Mouse (Mus musculus) left cerebral cortex, adult 11 months (tissue): Measurements from ENCODE around the gene Dppa1.
"Not testable (repeated sequence)": the region's sequence is repeated elsewhere in the genome, so short reads cannot be mapped to it uniquely, and the experiment has no call there.

Experiments used
- DNase-seq: peaks from one replicate; pipeline ENCODE4 v3.0.0; 2022; ENCODE audit warnings: low spot score

Dppa1 gene

DNA sequence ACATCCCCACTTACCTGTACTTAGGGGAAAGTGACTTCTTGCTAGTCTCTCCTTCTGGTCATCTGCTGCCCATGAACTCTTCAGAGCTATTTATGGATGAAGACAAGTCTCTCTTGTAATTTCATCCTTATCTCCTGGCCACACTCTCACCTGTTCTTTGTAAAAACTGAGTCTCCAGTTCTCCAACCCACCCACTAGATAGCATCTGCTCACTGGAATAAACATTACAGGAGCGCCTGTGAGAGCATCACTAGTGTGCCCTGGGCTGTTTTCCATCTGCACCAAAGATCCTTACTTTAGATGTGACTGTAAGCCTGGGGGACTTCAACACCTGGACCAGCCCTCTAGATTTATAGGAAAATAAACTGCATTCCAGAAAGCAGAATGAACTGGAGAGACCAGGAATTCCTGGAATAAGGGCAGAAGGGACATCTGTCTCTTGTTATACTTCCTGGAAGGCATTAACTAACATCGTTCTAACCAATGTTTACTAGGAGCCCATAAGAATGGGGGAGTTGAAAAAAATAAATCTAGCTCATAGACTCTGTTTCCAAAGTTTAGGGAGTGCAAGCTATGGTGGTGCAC, at the start of gene Dppa1:
Gene Dppa1 (minus strand): TSS at position 51 of the 585 bp plus-strand sequence.
- no peak for DNase-seq

GRCm38 (mm10) chr11:46667938-46668337, 38.9 kb upstream of the Dppa1 start:
- no peak for DNase-seq

GRCm38 (mm10) chr11:46667105-46667504, 38.0 kb upstream of the Dppa1 start:
- DNase-seq: no peak

DNA sequence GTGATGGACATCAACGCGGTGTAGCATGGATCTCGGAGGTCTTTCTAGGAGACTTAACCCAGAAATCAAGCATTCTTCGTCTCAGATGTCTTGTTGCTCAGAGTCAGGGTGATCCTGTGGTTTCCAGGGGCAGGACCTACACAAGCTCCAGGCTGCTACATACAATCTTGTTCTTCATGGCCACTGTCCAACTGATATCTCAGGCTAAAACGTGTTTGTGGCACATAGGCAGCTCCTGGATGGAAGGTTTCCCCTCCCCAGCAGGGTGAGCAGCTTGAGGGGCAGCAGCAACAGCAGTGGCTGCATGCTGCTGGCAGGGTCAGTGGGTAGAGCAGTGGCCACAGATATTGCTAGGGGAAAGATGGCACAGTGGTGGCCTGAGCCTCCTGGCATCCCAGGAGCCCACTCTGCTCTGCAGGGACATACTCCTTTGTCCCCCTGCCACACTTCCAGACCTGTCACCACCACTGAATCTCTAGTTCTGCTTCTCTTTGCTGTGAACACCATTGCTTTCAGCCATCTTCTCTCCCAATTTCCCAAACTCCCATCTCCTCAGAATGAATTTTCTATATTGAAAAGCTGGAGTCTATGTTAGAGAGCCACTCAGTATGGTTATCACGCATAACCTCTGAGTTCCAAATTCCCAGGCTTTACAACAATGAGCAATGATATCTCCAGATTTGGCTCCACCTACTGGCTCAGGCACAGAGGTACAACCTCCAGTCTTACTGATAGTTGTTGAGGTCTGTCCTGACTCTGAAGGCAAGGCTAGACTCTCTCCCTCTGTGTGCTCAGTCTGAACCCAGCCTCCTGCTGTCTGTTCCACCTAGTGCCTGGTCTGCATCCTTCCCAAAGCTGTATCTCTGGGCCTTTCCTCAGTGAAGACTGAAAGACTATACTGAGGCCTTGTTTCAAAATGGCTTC, 36.8 kb upstream of the Dppa1 start:
- no peak for DNase-seq

DNA sequence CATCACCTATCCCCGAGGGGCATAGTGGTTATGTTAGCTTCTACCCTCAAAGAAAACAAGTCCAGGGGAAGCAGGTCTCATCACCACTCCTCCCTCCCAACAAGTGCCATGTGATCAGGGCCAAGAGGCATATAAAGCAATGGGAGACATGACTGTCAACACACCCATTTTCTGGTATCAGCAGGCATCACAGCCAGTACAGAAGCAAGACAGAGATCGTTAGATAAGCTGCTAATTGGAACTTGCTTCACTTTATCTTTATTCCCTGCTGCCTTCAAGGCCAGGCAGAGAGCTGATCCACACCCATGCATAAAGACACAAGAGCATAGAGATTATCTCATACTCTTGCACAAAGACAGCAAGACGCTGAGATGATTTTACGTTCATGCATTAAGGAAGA, 34.2 kb upstream of the Dppa1 start:
- no peak for DNase-seq

DNA sequence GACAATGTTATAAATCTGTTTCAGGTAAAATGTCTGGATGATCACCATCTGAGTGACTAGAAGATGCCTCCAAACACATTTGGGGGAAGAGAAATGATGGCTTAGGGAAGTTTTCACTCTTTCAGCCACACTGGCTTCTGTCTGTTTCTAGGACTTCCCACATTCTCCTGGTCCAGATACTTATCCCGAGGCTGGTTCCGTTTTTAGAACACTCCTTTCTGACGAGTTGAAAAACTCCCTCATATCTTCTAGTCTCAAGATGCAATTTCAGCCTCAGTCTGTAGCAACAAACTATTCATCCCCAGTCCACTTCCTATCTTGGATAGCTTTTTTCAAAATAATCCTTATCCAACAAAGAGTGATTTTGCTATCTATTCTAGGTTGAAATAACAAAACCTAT, 23.4 kb upstream of the Dppa1 start:
- no peak for DNase-seq

DNA sequence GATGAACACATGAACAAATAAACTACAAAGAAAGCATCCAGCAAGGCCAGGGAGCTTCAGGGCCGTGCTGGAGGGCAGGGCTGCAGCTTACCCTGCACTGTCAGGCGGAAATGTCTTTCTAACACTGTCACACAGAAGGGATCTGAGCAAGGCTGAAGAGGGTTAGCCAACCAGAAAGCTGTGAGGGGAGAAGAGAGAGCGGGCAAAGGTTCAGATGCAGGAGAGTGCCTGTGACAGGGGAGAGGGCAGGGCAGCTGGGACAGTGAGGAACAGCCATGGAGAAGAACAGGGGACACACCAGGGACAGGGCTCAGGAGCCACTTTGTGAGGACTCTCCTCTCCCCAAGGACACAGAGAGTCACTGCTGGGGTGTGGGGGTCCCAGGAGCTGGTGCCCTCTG, 20.6 kb upstream of the Dppa1 start:
- not testable (repeated sequence) for DNase-seq

GRCm38 (mm10) chr11:46644824-46645223, 15.8 kb upstream of the Dppa1 start:
- no peak for DNase-seq

DNA sequence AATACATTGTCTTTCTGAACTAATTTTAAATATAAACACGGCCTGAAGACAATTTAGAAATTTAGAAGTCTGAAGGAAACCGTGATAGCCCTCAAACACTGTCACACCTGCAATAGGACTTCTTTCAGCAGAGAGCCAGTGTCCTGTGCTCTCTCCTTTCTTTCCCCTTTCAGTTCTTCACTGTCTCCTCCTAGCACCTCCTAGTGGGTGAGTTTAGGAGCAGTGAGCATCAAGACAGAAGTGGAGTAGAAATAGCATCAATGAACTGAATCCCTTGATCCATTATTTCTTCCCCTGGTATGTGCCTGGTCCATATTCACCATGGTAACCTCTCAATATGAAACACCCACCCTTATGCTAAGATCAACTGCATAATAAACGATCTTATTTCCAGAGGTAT, 7.5 kb upstream of the Dppa1 start:
- no peak for DNase-seq

- DNase-seq: not testable (repeated sequence)
These were observed 6.5 kb upstream of the Dppa1 start for GRCm38 (mm10) chr11:46635516-46635915.

GRCm38 (mm10) chr11:46631635-46632034, 2.6 kb upstream of the Dppa1 start:
- peak; percentile 7 for DNase-seq

- DNase-seq: no peak
These were observed 8.5 kb downstream of the Dppa1 start for GRCm38 (mm10) chr11:46620414-46621168.

DNA sequence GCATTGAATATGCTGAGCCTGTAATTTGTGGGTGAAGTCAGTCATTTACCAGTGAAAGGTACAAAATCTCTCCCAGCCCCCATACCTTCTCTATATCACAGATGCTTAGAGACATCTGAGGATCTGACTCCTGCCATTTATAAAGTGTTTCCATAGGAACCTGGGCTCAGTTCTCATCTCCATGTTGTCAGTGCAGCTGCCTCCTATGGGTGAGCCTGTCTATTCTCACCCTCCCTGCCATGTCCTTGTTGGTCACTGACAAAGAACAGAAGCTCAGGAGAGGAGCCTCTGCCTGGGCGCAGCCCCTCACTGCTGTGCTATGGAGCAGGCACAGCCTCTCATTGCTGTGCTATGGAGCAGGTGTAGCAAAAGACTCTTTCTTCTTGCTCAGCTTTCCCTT, 9.1 kb downstream of the Dppa1 start:
- no peak for DNase-seq

DNA sequence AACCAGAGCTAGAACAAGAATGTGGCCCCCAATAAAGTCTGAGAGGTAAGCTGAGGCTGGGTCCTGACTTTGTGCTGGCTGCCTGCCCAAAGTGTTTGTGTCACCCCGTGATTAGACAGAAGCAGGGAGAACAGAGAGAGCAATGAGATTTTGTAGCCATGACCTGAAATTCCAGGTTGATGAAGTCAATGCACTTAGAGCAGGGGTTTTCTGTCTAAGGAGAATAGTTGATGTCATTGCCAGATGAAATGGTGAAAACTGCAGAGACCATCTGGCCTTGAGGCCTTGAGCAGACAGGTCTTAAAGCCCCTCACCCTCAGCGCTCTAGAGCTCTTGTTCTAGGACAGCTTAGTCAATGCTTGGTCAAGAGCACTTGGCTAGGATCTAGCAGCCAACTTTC, 36.6 kb downstream of the Dppa1 start:
- DNase-seq: no peak

DNA sequence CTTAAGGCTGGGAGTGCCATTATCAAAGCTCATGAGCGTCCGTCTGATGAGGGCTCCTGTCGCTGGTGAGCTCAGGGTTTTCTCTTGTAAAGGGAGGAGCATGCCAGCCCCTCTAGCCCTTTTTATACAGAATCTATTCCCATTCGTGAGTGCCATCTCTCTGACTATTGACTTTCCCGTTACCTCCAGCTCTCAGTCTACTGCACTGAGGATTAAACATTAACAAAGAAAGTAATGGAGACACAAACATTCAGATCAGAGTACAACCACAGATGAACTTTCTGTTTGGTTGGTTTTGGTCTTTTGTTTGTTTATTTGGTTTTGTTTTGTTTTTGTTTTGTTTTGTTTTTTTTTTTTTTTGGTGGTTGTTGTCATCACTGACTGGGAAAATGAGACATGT, 46.3 kb downstream of the Dppa1 start:
- no peak for DNase-seq

GRCm38 (mm10) chr11:46580428-46580827, 48.6 kb downstream of the Dppa1 start:
- DNase-seq: no peak

GRCm38 (mm10) chr11:46578771-46579281, 50.2 kb downstream of the Dppa1 start:
- DNase-seq: no peak

DNA sequence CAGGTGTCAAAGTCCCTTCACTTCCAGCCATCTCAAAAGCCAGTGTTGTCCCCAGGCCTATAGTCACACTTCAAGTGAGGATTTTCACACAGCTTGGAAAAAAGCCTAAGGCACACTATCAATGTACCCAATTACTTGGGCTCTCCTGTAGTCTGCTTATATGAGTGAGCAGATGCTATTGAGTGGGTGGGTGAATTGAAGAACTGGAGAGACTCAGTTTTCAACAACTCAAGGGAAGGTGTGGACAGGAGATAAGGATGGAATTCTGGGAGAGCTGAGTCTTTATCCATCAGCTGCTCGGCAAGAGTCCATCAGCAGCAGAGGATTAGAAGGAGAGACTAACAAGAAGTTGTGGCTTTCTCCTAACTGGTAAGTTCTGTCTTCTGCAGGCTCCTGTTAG, 57.7 kb downstream of the Dppa1 start, which contains the start of gene BC053393:
Gene BC053393 (plus strand): TSS at position 210 of the 400 bp plus-strand sequence.
- DNase-seq: peak; percentile 31

DNA sequence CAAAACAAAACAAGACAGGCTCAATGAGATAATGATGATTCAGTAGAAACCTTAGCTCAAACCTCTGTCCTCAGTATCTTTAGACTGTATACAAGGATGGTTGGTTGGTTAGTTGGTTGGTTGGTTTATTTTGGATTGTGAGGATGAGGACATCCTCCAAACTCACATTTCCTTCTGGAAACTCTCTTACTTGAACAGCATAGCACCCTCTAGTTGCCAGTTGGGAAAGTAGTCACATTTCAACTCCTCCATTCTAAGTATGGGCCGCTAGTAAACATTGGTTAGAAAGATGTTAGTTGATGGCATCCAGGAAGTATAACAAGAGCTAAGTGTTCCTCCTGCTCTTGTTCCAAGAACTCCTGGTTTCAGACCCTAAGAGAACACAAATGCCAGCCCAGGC, 60.0 kb downstream of the Dppa1 start:
- DNase-seq: no peak

GRCm38 (mm10) chr11:46565967-46566366, 63.1 kb downstream of the Dppa1 start:
- no peak for DNase-seq

DNA sequence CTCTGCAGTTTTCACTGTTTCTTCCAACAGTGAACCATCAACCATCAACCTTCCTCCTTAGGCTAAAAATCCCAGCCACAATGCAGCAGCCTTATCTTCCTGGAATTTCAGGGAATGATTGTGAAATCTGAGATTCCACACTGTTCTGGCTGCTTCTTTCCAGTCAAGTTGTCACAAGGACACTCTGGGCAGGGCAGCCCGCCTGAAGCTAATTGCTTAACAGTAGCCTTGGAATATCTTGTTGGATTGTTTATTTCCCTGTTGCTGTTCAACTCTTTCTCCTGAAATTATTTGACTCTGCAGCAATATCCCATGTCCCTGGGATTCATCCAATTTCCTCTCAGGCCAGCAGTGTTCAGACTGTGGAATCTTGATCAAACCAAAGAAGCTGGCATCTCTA, 64.4 kb downstream of the Dppa1 start:
- no peak for DNase-seq

DNA sequence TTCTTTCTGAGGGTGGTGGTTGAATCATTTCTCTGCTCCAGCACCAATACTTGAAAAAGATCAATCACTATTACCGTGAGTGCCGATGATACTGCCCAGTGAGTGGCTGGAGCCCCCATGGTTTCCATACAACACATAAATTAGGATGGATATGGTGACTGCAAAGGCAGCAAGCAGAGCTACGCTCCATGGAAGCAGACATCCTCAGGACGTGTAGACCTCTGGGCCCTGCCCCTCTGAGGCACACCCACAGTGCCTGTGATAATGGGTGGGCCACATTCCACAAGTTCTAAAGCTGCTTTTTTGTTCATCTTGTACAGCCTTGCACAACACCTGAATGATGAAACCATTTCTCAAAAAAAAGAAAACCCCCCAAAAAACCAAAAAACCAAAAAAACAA, 68.0 kb downstream of the Dppa1 start:
- DNase-seq: no peak
